Mouse (Mus musculus) testis, postnatal 10 days (tissue): Measurements from ENCODE around the gene Slc25a36.

Experiments
- DNase-seq: peaks from one replicate; pipeline ENCODE4 v3.0.0; 2021; ENCODE audit warnings: low spot score

The Slc25a36 gene

GRCm38 (mm10) chr9:97041633-97042032 is 69.3 kb downstream of the Slc25a36 start:
- DNase-seq: no peak

- no peak for DNase-seq
Observed at GRCm38 (mm10) chr9:97038010-97038409, 72.9 kb downstream of the Slc25a36 start.

GRCm38 (mm10) chr9:97036656-97037055 is 74.3 kb downstream of the Slc25a36 start:
- no peak for DNase-seq

GRCm38 (mm10) chr9:97027361-97027760 is 83.6 kb downstream of the Slc25a36 start:
- DNase-seq: peak; percentile 27

GRCm38 (mm10) chr9:97026006-97026405 is 85.0 kb downstream of the Slc25a36 start:
- no peak for DNase-seq
